Mouse (Mus musculus): ENCODE data around the gene Erbb4.

The Erbb4 gene

GRCm38 (mm10) chr1:68517820-68518219 is 590.0 kb downstream of the Erbb4 start:
- DNase-seq (ENCODE audit: low spot score in 2 of 2) = no peak

GRCm38 (mm10) chr1:68503873-68504272 is 604.0 kb downstream of the Erbb4 start:
- DNase-seq (ENCODE audit: low spot score in 2 of 2) = no peak

DNA sequence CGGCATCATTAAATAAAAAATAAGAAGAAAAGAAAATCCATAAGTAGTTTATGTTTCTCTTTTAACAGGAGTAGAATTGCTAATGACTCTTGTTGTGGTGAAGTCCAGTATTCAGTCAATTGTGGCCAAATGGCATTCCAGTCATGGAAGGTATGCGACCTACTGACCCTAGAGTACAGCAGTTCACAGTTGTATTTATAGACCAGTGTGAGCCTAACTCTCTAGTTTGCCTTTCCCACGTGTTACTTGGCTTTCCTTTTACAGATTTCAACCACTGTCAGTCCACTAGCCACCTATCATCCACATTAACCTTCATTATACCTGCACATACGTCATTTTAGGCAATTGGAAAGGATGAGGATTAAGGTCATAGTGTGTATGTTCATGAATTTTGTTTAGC is 606.3 kb downstream of the Erbb4 start:
- no peak for DNase-seq (ENCODE audit: low spot score in 2 of 2)

DNA sequence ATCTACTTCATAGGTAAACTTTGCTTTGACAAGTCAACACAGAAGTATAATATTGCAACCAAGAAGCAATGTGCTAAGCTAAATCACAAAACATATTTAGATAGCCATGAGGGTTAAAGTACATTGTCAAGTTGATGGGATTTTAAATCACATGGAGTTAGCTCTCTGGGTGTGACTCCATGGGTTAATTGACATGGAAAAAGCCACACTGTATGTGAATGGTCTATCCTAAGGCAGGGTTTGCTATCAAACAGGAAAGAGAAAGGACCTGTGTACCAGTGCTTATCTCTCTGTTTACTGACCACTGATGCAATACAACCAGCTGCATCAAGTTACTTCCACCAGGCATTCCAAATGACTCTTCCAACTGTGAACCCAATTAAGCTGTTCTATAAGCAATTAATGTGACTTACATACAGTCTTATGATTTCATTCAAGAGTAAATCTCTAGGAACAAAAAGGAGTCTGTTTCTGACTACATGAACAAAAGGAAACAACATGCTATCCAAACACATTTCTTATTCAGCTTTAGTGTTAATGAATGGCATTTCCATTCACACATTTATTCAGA is 641.4 kb downstream of the Erbb4 start:
- DNase-seq (ENCODE audit: low spot score in 2 of 2) = no peak

DNA sequence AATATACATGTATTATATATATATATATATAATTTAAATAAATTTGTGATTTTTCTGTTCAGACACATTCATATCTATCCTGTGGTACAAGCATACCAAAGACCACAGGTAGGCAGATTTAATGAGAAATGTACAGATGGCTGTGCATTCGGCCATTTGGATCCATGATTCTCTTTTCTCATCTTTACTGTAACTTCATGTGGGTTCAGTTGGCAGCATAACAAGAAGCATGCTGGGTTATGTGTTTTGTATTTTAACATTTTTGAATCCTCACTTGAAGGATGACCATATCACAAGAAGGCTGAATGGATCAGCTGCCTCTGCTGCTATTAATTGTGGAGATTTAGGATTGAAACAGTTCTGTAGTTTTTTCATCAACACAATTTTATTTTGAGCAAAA is 656.6 kb downstream of the Erbb4 start:
- no peak for DNase-seq (ENCODE audit: low spot score in 2 of 2)

GRCm38 (mm10) chr1:68424336-68424983 is 683.4 kb downstream of the Erbb4 start:
- no peak for DNase-seq (ENCODE audit: low spot score in 2 of 2)

- DNase-seq (ENCODE audit: low spot score in 2 of 2) = no peak
Measured at GRCm38 (mm10) chr1:68401204-68401603, 706.7 kb downstream of the Erbb4 start.

DNA sequence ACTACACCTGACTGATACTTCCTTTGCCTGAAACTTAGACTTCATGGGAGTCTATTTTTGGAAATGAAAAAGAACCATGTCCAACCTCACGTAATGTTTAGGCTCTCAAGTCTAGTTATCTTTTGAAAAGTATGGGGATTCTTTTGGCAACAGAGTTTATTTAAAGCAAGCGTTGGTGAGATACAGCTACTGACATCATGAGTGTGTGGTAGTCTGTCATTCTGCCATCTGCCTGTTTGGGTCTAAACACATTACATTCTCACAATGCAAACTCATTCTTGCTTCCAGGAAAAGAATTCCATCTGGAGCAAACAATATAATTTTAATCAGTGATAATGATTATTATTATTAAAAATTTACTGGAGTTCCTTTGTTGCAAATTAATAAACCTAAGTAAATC is 736.3 kb downstream of the Erbb4 start:
- DNase-seq (ENCODE audit: low spot score in 2 of 2) = no peak

DNA sequence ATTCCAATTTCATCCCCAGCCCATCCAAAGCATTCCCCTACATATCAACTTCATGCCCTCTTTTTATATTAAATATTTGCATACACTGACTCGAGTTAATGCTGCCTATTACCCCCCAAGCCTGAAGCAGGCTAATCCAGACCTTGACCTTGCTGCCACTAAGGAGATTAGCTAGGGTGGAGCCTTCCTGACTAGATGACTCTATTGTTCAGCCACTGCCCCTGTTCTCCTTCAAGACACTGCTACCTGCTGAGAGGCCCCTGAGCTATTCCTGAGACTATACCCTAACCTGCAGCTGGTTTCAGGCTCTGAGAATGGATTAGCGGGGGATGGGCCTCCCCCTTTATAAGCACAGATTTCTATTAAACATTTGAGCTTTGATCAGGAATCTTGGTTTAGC is 774.1 kb downstream of the Erbb4 start:
- DNase-seq (ENCODE audit: low spot score in 2 of 2) = no peak

DNA sequence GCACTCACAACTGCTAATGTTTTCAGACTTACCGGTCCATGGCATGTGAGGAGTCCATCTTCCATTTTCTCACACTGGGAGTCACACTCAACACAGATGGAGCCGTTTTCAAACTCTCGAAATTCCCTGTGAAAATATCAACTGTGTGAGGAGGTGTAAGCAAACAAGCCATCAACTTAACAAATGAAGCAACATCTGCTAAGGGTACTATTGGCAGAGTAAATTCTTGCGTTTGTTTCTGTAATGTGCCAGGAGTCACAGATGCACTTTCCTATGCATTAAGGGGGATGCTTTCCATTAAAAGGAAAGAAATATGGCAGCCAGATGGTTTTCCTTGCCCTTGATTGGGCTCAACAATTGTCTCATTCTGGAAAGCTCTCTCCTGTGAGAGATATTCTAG is 802.0 kb downstream of the Erbb4 start:
- no peak for DNase-seq (ENCODE audit: low spot score in 2 of 2)

DNA sequence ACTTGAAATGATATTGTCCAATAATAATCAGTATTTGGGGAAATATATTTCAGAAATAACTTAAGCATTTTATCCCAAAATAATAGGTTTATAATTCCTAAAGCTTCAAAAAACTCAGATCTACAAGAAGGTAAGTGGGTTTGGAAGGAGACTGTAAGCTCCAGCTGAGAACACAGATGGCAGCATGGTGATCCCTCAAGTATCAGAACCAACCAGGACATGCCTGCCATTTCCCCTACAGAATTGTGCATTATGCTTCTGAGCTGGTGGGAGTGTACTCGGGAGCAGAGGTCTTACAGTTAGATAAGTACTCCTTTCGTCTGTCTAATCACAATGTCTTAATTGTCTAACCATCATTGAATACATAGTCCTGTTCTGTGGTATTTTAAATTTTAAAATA is 823.4 kb downstream of the Erbb4 start:
- DNase-seq (ENCODE audit: low spot score in 2 of 2) = no peak

GRCm38 (mm10) chr1:68275819-68276218 is 832.0 kb downstream of the Erbb4 start:
- DNase-seq (ENCODE audit: low spot score in 2 of 2) = no peak

DNA sequence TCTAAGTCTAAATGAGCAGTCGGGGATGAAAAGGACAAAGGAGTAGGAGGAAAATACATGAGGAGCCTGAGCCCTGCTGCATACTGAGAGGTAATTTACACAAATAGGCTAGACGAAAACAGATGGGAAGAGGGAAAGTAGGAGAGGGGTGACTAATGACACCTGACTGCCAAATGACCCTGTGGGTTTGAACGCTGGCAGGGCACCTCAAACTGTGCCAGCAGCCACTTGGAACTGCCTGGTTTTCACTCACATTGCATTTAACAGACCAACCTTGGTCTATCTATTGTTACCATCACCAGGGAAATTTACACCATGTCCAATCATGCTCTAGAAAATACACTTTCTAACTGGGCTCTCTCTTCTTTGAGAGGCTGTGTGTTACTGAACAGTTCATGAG is 929.3 kb downstream of the Erbb4 start:
- no peak for DNase-seq (ENCODE audit: low spot score in 2 of 2)

DNA sequence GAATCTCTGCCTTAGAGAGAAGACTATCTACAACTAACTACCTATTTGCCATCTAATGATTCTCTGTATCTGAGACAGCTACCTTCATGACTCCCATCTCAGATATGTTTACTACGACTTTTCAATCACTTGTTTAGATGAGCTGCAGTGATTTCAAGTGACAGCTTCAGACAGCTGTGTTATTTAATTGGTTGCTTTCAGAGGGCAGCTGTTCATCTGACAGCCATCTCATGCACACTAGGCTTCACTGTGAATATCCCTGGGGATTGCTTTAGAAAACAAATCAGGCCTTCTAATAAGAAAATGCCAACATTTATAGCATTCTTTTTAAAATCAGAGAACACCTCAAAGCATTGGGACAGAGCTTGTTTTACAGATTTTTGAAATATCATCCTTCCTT is 952.6 kb downstream of the Erbb4 start:
- no peak for DNase-seq (ENCODE audit: low spot score in 2 of 2)

DNA sequence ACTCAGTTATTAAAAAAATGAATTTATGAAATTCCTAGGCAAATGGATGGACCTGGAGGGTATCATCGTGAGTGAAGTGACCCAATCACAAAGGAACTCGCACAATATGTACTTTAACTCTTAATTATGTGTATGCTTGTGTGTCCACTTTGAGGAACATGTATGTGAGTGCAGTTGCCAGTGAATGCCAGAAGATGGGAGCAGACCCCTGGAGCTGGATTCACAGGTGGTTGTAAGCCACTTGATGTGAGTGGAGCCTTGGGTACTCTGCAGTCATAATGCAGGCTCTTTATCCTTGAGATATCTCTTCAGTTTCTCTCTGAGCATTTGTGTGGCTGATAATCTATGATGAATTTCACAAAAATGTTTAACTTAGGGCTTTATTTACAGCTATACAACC is 957.3 kb downstream of the Erbb4 start:
- DNase-seq (ENCODE audit: low spot score in 2 of 2) = no peak

- DNase-seq (ENCODE audit: low spot score in 2 of 2) = no peak
Measured at GRCm38 (mm10) chr1:68142562-68143350, 965.1 kb downstream of the Erbb4 start.

DNA sequence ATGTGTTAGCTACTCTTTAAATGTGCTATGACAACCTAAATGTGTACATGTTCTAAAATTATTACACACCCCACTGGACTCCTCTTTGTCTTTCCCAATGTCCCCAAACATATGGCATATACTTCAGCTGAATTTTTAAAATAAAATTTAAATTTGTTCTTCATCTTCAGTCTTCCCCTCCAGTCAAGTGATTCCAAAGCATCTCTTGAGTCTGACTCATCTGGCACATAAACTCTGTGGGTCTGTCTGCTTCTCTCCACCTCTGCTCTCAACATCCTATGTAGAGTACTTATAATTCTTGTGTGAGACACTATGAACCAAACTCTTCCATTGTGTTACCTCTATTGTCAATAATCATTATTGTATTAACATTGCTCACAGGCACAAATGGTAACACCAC is 972.9 kb downstream of the Erbb4 start:
- DNase-seq (ENCODE audit: low spot score in 2 of 2) = no peak

DNA sequence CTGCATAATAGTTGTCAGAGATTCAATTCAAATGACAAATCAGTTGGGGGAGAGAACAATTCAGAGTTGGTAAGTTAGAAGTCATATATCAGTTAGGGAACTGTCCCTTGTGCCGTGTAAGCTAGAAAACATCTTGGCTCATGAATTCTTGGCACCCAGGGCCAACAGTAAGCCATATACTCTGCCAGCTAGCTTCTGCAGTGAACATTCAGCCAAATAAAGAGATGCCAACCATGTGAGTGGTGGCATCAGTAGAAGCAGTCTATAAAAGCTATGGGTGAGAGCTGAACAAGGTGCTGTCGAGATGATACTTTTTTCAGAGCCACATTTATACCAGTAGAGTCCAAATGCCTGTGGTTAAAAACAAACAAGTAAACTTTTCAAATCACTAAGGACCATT is 973.4 kb downstream of the Erbb4 start:
- no peak for DNase-seq (ENCODE audit: low spot score in 2 of 2)

GRCm38 (mm10) chr1:68123541-68123940 is 984.3 kb downstream of the Erbb4 start:
- no peak for DNase-seq (ENCODE audit: low spot score in 2 of 2)

GRCm38 (mm10) chr1:68120364-68120763 is 987.5 kb downstream of the Erbb4 start:
- no peak for DNase-seq (ENCODE audit: low spot score in 2 of 2)

- no peak for DNase-seq (ENCODE audit: low spot score in 2 of 2)
Measured at GRCm38 (mm10) chr1:68115721-68116120, 992.1 kb downstream of the Erbb4 start.

DNA sequence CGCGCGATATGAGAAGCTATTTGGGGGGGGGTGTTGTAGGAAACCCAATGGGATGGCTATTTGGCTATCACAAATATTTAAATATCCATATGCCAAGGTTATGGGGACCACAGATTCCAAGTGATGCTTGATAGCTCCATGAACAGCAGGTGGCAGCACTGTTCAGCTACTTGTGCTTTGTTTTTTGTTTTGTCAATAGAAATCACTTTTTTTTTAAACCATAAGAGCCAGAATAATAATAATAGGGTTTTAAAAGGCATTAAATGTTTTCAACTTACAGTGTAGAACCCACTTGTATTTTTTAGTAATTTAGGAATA is 1001.4 kb downstream of the Erbb4 start:
- DNase-seq (ENCODE audit: low spot score in 2 of 2) = peak in 1 of 2 experiments; percentile 8

GRCm38 (mm10) chr1:68105834-68106542 is 1001.9 kb downstream of the Erbb4 start:
- no peak for DNase-seq (ENCODE audit: low spot score in 2 of 2)
